Mouse (Mus musculus): ENCODE measurements at regions not wholly inside any gene's neighbourhood (a gene's known extent, or its start where the extent isn't known, plus 50 kb on each side); places are given as distances from the start of the nearest gene placed in this dataset.

- TF ChIP-seq CTCF (conservative IDR thresholded peaks at IDR 0.05; ENCODE audit: low read length) (no peak), NANOG (IDR thresholded peaks at IDR 0.05; ENCODE audit: borderline replicate concordance, low read length) (no peak)
These were observed 749.5 kb downstream of the Hdgfl1 start for GRCm38 (mm10) chr13:26020491-26020890.
